Mouse (Mus musculus) fibroblast of lung, adult 2 months (primary cell): ENCODE results near the gene Msi2.

Experiments
- DNase-seq: peaks from one replicate; pipeline ENCODE4 v3.0.0-alpha.2; 2011; ENCODE audit warnings: low read depth

Msi2 gene

DNA sequence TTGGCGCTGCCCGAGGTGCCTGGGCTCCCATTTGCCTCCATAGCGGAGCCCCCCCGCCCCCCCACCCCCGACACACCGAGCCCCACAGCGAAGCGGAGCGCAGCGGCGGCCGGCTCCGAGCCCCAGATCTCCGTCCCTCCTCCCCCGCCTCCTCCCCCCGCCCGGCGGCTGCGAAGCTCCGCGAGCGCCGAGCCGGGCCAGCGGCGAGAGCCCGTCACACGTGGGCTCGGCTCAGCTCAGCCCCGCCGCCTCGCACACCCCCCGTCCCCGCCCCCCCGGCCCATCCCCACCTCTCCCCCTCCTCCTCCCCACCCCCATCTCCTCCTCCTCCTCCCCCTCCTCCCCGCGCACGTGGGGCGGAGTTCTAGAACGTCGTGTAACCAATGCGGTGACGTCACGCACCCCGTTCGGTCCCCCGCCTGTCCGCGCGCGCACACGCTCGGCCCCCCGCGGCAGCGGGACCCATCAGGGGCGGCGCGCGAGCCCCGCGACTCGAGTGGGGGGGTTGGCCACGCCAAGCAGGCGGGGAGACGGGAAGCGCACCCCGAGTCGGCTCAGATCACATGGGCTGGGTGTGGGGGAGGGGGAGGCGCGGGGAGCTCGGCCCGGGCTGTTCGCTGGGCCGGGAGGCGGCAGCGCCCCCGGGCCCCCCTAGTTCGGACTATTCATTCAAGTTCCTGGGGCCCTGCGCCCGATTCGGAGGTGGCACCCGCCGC is at the start of gene Msi2:
Gene Msi2, minus strand, starts transcription at position 464 of the 716 bp plus-strand sequence.
- peak; percentile 46 for DNase-seq

DNA sequence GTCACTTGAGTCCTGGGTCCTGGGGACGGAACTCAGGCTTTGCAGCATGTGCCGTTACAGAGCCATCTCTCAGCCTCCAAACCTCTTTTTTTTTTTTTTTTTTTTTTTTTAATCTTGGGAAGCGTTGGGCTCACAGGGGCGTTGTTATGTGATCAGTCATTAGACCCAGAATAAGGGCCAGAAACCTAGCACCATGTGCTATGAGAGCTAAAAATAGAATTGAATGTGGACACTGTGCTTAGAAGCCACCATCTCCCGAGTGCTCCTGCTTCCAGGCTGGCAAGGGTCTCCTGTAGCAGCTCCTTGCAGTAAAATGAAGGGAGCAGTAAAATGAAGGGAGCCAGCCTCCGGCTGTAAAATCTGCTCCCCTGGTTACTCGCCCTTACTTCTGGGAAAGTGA is 47.3 kb upstream of the Msi2 start:
- DNase-seq = no peak

- DNase-seq = no peak
Measured at GRCm38 (mm10) chr11:88763371-88763770, 45.1 kb upstream of the Msi2 start.

DNA sequence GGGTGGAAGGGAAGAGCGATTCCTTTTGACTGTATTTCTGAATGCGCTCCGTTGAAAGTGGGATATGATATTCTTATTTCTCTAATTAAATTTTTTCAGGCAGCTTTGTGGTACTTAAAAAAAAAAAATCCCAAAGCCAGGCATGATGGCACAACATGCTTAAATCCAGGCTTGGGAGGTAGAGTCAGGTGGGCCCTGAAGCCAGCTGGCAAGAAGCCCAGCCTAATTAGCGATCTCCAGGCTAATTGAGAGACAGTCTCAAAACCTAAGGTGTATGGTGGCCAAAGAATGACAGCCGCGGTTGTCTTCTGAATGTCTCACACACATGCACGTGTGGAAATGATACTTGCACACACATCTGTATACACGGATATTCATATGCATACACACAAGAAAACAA is 41.2 kb upstream of the Msi2 start:
- DNase-seq = no peak

- no peak for DNase-seq
Measured at GRCm38 (mm10) chr11:88758402-88758801, 40.1 kb upstream of the Msi2 start.

GRCm38 (mm10) chr11:88745306-88745705 is 27.0 kb upstream of the Msi2 start:
- no peak for DNase-seq

DNA sequence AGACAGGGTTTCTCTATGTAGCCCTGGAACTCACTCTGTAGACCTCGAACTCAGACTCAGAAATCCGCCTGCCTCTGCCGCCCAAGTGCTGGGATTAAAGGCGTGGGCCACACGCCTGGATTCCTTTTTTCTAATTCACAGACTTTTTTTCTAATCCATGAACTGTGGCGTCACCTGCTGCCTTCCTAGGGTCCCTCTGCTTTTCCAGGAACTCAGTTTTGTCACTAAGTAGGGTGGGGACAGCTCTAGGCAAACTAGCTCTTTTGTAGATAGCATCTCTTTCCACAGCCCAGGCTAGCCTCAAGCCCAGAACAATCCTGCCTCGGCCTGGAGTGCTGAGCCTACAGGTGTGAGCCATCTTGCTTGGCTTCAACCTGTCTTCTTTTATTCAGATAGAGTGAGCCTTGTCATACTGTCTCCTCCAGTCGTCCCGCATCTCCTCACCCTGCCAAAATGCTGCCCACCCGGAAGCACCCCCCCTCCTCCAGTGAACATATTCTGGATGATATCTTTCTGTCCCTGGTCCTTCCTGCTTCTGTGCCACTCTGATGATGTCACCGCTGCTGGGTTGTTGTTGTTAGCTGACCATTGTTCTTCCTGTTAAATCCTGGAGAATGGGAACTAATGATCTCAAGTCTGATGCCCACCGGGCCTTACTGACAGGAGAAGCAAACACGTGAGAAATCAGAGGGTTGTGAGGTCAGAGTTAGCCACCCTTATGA is 21.4 kb upstream of the Msi2 start:
- no peak for DNase-seq

DNA sequence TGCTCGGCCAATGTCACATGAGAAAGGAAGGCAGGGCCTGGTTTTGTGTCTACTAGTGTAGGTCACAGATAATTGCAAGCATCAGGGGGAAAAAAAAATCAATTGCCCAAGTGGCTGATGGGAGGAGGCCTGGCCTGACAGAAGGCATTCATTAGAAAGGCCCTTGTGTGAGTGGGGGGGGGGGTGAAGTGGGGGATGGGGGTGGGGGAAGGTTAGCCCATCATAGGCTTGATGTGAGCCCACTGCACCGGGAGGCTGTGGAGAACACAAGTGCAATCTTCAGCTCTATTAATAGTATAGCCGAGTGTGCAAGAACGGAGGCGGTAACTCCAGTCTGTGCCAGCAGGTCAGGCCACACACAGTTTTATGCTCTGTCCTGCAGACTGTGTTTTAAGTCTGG is 11.1 kb upstream of the Msi2 start:
- DNase-seq = no peak

GRCm38 (mm10) chr11:88728508-88728890 is 10.2 kb upstream of the Msi2 start:
- peak; percentile 35 for DNase-seq

DNA sequence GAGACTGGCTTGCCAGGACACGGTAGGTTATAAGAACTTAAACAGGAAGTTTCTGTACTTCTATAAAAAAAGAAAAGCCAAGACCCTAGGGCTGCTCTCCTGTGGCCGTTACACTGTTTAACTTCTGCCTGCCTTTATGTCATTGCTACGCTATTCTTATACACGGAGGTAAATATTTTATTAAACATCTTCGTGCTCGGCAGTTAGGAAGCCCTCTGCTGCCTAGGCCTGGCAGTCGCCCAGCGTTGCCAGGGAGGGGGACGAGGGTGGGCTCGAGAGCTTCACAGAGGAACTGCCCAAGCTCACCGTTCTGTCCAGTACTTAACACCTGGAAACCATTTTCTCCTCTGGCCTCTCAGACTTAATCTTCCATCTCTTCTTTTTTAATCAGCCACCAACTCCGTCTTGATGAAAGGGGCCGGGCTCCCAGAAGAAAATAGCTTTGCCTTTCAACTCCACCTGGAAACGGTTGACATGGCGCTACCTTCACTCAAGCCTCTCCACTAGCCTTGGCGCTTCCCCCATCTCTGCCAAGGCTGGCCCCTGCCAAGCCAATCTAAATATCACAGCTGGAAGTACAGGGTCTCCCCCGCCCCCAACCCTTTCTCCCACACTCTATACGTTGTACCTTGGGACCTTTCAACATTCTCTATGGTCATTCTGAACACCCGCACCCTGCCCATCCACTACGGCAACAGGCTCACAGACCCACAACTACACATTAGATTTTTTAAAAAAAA is 9.6 kb upstream of the Msi2 start:
- no peak for DNase-seq

- DNase-seq = no peak
Measured at GRCm38 (mm10) chr11:88721144-88721636, 2.9 kb upstream of the Msi2 start.

DNA sequence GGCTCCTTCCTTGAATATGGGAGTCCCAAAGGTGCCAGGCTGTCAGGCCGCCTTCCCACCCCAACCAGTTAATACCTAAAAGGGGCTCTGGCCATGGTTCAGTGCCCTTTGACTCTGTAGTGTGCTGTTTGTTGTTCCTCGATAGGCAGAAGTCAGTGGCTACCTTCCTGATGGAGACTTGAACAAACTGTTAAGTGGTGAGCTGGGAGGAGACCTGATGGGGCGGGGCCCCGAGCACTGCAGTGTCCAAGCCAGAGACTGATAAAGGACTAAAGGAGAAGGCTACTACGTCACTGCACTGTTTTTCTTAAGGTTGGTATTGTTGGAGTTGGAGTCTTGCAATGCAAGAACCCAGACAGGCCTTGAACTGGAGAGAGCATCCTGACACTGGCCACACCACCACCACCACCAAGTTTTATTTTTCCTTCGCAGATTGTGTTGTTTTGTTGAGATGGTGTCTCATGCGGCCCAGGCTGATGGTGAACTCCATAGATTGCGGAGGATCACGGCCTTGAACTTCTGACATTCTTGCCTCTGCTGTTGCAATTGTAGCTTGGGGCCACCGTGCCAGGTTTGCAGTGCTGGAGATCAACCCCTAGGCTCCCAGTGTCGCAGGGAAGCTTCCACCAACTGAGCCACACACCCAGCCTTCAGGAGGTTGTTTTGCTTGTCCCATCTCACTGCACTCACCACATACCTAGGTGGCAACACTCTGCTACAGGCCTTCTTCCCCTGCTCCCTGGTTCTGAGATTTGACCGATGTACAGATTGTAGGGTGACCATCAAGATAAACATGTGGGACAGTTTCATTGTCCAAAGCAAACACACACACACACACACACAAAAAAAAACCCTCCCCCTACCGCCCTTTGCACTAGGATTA is 2.2 kb upstream of the Msi2 start:
- DNase-seq = no peak

GRCm38 (mm10) chr11:88719601-88720000 is 1.3 kb upstream of the Msi2 start:
- no peak for DNase-seq

DNA sequence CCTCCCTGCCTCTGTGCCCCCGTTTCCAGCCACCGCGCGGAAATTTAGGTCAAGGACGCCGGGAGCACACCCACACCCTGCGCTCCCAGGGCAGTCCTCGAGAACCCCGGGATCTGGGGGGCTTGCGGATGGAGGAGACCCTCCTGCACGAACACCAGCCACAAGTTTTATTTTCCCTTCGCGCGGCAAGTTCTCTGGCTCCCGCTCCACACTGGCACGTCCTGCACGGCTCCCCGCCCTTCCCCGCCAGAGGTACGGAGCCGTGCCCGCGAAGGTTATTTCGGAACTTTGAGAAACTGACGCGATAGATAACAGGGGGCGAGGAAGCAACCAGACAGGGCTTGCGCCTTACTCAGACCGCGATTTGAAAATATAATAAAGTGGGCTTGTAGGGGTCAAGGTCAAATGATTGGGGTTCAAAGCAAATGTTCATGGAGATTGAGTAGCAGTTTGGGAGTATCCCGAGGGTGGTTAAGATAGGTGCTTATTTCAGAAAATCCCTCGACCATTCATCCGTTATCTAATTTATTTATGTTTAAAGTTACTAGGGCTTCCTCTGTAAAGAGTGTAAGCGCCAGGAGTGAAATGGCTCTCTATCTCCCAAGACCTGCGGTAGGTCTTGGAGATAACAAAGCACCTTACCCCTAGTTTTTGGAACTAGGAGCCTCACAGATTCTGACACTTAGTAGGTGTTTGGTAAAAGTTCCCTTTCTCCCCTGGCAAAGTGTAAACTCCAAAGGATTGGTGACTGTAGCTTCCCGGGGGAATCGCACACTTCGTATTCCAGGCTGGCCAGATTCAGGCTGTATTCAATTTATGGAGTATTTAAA is 668 bp upstream of the Msi2 start:
- DNase-seq = no peak

GRCm38 (mm10) chr11:88717644-88718049 is 666 bp downstream of the Msi2 start:
- no peak for DNase-seq

GRCm38 (mm10) chr11:88717016-88717643 is 1.2 kb downstream of the Msi2 start:
- no peak for DNase-seq

DNA sequence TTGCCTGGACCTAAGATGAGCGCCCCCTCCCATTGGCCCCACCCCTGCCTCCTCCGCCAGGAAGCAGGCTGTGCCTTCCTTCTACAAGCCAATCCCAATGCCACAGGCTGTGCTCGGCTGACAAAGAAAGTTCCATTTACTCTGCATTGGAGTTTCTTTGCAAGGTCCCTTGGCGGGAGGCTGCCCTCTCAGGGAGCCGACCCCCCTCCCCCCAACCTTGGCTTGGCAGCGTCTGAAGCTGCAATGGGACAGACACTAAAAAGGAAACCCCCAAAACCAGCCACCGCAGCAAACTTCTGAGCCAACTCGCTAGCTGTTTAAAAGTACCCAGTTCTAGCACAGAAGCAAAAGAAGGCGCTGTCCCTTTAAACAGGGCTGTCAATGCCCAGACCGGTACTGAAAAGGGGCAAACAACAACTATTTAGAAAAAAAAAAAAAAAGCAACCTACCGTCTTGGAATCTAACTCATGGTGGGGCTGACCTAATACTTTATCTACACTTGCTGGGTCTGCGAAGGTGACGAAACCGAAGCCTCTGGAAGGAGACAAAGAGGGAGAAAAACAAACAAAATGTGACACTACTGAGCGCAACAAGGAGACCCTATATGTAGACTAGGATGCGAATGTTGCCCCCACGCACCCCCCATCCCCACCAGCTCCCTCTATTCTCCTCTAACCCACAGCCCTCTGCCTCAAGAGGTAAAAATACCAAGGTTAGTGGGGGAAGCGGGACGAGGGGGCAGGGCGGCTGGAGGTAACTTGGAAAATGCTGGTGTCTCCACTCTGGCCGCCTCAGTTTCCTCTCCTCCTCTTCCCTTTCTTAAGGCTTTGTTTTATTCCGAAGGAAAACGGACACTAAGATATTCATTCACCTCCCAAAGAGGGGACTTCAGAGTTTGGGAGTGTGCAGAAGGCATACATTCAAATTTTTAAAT is 2.0 kb downstream of the Msi2 start:
- DNase-seq = no peak

- DNase-seq = no peak
Measured at GRCm38 (mm10) chr11:88715299-88715698, 3.0 kb downstream of the Msi2 start.

- no peak for DNase-seq
Measured at GRCm38 (mm10) chr11:88714127-88714526, 4.2 kb downstream of the Msi2 start.
